Mouse (Mus musculus) gonadal fat pad, adult 2 months (tissue): ENCODE measurements around the gene Ube2h. TPM values are rescaled to one million over a fixed set of nuclear protein-coding genes. Genes with fewer than 3 reads are reported as not detected.
"Not testable (repeated sequence)": the region's sequence is repeated elsewhere in the genome, so short reads cannot be mapped to it uniquely, and the experiment has no call there.

Experiments
- DNase-seq: peaks from one replicate; pipeline ENCODE4 v3.0.0-alpha.2; 2012; ENCODE audit warnings: low read depth
- polyA plus RNA-seq: library from polyadenylated mRNA; depleted of rRNA; stranded (reverse); fragments of >200 nt; gene quantifications from 2 replicates; pipeline ENCODE4 v1.2.3, GENCODE M21; 2012

The Ube2h gene
- polyA plus RNA-seq, 1 experiment = 39.8 TPM

DNA sequence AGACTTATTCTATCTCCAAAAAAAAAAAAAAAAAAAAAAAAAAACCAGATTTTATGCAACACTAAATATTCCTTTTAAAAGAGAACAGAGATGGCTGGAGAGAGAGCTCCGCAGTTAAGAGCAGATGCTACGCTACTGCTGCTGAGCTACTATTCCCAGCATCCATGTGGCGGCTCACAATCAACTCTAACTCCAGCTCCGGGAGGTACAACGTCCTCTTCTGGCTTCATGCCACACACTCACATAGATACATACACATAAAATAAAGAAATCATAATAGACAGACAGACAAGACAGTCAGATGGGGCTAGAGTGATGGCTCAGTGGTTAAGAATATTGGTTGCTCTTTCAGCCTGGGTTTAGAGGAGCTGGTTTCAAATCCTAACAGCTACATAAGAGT lies 58.9 kb downstream of the Ube2h start:
- no peak for DNase-seq

DNA sequence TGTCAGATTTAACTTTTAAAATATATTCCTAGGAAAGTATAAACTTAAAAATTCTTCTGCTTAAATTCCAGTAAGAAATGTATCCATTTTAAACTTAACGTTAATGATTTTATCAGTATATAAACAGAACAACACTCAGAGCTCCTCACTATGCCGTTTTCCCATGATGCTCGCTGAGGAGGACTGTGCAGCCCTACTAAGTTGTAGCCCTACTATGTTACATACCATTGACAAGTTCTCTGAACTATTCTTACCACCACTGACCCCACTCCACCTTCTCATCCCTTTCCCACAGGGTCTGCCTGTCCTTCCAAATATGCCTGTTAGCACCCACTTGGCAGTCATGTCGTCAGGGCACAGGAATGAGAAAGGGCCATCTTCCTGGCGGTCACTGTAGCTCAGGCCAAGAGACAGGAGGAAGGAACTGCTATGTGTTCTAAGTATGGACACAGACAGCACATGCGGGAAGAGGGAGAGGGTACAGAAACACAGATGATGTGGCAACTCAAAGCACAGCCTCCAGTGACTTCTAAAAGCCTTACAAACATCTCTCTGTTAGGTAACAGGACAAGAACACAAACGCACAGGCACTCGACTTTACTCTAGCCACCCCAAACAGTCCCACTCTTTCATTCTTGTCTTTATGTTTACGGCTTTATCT lies 60.9 kb downstream of the Ube2h start:
- no peak for DNase-seq

DNA sequence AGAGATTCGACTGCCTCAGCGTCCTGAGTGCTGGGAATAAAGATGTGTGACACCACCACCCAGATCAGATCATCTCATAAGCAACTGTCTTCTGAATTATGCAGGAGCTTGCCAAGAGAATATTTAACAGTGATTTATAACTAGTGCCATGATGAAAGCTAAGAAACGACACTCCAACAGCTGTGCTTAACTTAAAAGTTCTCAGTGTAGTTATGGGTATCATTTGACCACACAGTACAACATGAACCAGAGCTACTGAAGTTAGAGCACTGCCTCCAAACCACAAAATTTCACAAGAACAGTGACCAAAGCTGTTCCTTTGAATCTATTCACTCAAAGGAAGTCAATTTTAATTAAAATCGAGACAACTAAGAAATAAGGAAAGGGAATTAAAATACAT lies 61.4 kb downstream of the Ube2h start:
- no peak for DNase-seq

DNA sequence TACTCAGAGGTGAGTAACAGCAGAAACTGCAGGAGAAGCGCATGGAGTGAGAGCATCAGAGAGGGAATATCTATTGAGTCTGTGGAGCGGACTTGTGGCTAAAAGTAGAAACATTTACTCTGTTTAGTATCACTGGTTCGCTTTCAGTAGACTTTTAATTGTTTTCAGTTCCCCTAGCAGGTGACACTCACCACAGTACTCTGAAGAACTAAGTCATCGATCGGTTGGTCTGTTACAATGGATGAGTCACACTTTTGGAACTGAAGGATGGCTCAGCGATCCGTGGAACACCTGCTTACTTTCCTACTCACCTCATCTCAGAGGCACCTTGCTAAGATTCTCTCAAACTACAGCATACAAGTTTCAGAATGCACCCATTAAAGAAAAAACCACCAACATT lies 64.2 kb downstream of the Ube2h start:
- DNase-seq = no peak

DNA sequence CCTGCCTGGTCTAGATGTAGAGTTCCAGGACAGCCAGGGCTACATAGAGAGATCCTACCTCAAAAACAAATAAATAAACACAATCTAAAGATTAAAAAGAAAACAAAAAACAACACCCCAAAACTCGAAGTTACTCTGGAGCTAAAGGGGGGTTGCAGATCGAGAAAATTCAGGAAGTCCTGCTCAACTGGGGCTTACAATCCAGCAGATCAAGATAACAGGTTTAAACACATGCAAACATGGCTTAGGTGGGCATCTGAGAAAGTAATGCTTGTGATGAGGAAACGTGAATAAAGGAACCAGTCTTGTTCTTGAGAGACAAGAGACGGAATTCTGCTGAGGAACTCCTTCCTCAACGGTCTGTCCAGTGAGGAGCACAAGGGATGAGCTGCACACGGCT lies 65.1 kb downstream of the Ube2h start:
- no peak for DNase-seq

DNA sequence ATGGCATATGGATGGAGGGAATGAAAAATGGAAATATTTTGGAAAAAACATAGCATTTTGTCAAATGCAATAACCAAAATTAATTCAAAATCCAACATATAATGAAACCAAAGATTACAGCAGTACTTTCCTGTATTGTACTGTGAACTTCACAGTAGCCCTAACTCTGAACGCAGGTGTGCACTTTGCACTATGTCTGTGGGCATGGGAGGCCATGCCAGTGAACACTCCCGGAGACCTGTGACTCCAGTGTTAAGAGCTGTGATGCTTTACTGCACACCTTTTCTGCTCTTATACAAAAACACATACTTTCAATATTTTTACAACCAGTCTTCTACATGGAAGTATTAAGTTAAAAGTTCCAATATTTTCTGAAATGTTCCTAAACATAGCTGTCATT lies 66.3 kb downstream of the Ube2h start:
- no peak for DNase-seq

DNA sequence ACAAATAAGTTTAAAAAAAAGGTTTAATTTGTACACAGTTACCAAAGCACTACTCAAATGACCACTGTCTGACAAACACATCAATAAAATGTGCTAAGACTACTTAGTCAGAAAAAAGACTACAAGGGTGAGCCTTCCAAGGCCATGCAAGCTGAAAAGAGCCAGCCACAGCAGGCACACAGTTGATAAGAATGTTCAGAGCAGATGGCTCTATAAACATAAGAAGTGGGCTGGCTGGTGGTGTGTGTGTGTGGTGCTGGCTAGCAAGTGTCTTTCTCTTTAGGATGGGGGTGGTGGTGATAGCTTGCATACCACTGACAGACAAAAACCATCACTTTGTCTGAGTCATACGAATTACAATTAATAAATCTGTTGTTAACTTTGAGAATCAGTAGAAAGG lies 67.8 kb downstream of the Ube2h start:
- DNase-seq = no peak

DNA sequence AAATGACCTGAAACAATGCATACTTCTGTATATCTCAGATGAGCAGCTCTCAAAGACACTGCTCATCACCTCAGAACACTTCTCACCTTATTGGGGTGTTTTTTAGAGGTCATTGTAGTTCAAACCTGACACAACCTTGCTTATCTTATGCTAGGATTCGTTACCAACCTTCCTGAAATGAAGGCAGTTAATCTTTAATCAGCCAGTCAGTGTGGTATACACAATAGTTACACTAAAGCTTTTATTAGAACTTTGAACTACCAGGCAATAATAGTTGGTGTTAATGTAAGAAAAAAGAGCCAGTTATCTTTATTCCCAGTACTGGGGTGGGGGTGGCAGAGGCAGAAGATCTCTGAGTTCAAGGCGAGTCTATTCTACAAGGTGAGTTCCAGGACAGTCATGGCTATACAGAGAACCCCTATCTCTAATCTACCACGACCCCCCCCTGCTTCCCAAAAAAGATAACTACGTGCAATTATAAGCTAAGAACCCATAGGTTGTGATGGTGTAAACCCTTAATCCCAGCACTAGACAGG lies 72.5 kb downstream of the Ube2h start:
- no peak for DNase-seq

DNA sequence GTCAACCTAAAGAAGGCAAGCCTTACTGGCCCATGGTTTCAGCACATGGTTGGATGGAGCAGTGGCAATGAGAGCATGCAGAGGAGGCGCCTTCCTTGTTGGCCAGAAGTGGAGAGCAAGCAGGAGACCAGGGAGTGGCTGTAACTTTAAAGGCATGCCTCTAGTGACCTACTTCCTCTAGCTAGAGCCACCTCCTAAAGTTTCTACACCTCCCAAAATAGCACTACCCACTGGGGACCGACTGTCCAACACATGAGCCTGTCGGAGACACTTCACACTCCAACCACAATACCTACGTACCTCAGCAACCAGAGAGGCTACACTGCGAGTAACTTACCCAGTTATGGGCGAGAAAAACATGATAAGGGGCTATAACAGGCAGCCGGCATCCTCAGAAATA lies 74.1 kb downstream of the Ube2h start:
- DNase-seq = no peak

DNA sequence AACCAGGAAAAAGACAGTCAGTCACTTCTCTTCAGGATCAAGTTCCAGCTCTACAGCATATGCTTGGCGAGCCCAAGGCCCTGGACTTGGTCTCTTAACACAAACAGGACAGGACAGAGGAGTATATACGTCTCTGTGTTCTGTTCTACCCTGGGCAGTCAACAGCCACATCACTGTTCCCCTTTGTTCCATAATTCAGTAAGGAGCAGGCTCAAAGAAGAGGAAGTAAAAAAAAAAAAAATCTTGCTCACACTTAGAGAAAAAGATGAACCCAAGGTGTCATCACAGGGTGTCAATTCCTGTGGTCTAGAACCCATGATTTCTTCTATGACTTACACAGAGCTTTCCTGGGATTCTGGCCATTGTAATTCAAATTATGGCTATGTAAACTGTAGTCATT lies 75.4 kb downstream of the Ube2h start:
- no peak for DNase-seq

DNA sequence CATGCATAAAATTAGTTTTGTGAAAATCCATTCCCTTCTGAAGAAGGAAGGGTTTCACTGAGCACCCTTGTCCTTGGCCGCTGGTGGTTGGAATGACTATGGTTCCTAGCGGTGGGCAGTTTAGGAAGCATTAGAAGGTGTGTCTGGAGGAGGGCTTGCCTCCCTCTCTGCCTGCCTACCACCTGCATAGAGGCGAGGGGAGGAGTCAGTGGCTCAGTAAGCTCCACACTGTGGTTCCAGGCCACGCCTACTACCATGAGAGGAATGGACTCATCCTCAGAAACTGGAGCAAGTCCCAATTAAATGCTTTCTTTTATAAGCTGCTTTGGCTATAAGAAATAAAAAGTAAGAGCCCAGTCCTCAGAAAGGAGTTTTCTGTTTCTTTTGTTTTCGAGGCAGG lies 76.0 kb downstream of the Ube2h start:
- no peak for DNase-seq

DNA sequence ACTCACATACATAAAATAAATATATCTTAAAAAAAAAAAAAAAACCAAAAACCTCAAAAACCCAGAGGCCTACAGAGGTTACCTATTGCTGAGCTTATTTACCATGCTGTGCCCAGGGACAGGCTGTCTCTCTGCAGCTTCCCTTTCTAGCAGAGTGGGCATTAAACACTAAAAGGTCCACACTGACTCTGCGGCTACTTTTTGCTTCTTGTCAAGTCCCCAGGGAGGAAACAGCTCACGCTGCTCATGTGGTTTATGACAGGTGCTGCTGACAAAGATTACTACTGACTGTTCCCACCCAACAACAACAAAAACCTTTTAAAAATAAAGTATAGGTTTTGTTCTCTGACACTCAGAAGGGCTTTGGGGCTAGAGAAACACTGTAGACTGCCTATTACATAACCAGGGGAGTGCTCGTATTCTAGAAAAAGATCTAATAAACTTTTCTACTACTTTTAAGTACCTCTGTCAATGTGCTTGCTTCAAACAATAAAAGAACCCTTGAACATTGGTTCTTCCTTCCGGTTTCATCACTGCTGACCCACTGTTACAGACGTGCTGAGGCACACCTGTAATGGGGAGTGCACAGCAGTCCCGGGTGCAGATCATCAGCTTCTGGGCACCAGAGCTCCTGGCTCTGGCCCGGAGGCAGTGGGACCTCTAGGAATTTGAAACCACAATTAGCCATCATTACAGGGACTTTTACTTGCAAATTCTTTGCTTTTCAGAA lies 77.2 kb downstream of the Ube2h start:
- no peak for DNase-seq

DNA sequence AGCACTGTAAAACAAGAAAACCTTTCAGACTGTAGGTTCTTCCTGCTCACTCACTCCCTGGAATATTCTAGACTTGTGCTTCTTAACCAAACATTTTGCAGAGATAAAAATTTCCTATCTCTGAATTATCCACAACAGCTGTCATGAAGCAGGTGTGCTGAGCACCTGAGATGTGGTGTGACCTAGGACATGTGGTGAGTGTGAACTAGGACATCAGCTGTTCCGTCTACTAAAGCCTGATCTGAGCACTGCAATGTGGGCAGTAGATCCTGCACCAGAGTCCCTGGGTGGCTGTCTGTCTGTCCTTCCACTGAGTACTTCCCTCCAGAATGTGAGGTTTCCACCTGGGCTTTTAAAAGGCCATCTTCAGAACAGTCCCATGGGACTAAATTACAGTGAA lies 79.6 kb downstream of the Ube2h start:
- DNase-seq = no peak

DNA sequence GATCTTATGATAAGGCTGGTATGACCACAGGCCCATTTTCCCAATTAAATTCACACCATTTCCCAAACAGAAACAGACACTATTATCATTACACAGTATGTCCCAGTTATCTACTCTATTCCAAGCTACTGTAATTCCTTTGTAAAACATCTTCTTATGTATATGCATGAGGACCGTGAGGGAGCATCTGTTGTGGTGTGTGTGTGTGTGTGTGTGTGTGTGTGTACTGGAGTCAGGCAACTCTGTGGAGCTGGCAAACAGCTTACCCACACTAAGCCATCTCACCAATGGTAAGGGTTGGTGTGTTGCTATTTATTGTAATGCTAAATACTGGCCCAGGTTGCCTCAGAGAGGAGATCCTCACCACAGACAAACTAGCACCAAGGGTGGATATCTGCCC lies 82.0 kb downstream of the Ube2h start:
- no peak for DNase-seq

DNA sequence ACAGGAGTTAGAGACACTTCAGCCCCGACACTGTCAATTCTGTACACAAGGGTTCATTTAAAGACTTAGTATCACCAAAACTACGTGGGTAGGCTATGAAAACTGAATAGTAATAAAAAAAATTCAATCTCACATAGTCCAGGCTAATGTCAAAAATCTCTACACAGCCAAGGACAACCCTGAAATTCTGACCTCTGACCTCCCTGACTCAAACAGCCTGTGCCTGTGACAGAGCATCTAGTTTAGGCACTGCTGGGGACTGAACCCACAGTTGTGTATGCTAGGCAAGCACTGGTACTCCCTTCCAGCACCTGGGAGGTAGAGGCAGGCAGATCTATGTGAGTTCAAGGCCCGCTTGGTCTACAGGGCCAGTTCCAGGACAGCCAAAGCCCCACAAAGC lies 86.8 kb downstream of the Ube2h start:
- DNase-seq = no peak

DNA sequence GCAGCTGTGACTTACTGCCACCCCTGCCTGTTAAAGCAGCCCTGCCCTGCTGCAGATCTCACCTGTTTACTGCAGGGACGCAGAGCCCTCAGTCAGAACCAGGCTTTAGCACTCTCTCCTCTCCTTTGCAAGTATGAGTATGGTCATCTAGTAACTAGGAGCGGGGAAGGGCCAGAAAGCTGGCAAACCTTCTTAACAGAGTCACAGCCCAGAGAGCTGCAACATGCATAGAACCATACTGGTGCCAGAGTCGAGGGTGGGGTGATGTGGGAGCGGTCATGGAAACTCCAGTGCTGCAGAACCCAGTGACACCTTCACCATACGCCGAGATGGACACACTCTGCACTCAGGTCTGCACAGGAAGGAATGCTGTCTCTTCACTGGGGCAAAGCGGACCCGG lies 91.9 kb downstream of the Ube2h start:
- no peak for DNase-seq

DNA sequence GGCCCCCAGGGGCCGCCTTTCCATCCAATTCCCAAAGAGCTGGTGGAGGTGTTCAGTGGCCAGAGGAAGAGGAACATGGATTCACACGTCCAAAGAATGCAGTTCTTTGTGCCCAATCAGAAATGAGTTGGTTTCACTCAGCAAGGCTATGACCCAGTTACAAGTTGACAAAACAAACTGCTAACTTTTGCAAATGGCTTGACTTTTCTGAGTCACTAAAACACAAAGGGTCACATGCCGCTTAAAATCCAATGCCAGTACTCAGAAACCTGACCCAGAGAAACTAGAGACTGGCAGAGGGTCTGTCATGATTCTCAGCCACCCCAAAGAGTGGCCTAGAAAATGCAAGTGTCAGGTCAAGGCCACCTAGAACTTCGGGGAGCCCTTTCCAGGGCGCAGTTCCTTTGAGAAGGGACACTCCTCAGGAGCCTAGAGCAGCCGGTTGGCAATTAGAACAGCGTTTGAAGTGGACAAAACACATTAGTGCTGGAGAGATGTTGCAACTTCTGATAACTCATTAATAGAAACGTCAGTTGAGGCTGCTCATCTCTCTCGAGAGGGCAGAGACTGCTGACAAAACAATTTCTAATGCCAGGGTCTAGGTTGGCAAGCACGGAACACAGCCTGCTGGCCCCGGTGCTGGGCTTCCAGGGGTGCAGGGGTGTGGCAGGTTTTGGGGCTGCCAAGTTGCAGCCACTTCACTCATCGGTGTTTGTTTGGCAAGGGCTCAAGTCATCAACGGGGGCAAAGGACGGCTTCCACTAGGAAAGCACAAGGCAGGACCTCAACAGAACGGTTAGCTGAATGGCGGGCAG lies 92.5 kb downstream of the Ube2h start:
- DNase-seq = no peak

DNA sequence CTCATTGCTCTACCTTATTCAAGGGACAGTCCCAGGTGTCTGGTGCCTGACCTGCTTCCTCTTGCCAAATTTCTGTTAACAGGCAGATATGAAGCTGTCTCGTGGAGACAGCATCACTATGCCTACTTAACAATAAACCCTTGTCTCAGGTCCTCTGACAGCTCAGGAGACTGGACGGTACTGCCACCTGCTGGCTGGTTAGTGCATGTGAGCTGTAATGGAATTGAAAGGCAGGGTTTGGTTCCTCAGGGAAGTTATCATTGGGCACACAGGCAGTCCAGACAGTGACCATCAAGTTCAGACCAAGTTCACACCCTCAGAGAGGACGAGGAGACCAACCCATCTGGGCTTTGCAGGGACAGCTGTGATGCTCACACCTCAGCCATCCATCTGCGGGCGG lies 93.6 kb downstream of the Ube2h start:
- no peak for DNase-seq

DNA sequence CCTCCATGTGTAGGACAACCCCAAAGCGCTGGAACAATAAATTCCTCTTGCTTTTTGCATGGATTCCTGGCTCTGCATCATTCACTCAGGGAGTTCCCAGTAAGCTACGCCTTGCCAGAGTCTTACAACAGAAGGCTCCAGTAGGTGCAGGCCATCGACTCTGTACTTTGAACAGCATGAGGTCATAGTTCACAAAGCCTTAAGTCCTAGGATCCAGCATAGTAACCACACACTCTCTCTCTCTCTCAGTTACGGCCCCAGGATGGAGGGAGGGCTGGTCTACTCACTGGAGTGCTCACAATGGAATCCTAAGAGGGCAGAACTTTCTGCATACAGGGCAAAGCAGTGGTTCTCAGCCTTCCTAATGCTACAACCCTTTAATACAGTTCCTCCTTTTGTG lies 95.5 kb downstream of the Ube2h start:
- DNase-seq = no peak

DNA sequence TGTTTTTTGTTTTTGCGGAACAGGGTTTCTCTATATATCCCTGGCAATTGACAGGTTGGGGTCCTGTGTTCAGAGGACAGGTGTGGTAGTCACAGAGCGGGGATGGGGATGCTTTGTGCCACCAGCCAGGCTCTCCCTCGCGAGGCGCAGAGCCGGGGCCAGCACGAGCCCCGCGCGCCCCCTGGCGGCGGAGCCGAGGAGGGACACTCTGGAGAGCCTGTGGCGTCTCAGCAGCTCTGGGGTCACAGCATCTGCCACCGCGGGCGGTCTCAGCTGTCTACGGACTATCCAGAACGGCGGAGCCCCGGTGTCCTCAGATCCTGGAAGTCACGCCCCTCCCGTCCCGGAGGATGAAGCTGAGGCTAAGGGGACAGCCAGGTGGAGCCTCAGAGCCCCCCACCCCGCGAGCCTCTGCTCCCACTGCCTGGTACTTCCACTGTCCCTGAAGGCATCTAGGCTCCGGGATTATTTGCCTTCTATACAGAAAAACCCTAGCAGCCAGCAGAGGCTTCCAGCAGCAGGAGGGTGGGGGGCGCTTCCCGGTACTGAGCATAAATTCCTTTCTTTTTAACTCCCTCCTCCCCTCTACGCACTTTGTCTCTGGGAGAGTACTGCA lies 98.6 kb downstream of the Ube2h start:
- no peak for DNase-seq

DNA sequence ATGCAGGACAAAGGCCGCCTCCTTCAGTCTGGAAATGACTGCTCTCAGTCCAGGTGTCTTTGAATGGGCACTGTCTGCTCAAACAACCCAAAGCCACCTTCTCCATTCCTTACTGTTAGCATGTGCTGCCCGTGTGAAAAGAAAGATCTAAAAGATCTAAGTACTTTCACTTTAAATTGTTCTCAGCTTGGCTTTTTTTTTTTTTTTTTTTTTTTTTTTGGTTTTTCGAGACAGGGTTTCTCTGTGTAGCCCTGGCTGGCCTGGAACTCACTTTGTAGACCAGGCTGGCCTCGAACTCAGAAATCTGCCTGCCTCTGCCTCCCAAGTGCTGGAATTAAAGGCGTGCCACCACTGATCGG lies 99.2 kb downstream of the Ube2h start:
- not testable (repeated sequence) for DNase-seq
